In the genomic region with DNA sequence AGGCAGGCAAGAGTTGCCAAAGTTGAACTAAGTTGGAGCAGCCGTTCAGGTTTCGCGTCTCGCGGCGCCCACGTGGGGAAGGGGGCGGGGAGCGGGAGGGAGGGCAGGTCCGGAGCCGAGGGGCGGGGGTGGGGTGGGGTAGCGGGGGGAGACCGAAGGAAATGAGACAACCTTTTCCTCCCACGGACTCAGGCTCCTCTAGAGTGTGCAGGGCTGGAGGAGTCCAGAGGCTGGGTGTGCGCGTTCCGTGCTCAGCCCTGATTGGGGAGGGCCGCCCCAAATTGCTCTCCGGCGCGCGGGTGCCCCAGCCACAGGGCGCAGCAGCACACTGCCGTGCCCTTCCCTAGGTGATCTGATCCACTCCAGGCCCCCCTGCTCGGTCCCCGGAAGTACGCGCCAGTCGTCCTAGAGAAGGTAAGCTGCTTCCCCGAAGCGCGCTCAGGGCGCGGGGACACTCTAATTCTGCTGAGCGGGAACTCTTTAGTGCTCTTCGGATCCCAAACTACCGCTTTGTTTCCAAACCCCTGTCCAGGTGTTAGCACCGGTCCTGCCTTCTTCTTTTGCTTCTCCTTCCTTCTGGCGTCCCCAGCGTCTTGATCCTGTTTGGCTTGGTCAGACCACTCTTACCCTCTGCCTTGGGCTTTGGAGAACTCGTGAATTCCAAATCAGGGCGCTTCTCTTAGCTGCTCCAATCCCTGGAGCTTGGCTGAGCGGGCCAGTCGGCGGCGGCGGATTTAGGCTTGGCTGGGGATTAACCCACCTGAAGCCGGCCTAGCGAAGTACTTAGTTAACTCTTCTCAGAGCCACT, we compare ENCODE assay signal across 8 mouse cellular contexts. TPM values are rescaled to one million over a fixed set of nuclear protein-coding genes. Genes with fewer than 3 reads are reported as not detected.
DNase-seq lines count a peak whose midpoint lies in the region; ATAC-seq and TF ChIP-seq lines count a peak whose summit lies in the region.

No protein-coding gene starts in this region.

- no peaks in the 10 kb centered on the region for H3K9me3 ChIP-seq in intestine, postnatal 0 days (ENCODE audit: control insufficient read depth)

- ATAC-seq in frontal cortex, adult (ENCODE audit: low TSS enrichment): peak; percentile 53
- ATAC-seq in intestine, postnatal 0 days: peak; percentile 72
- ATAC-seq in monocyte, adult 5-6 weeks (replicated peaks; ENCODE audit: insufficient number of reproducible peaks, low FRiP score, low TSS enrichment, poor library complexity, severe bottlenecking): no peak

- no peaks in the 10 kb centered on the region for H3K27me3 ChIP-seq in intestine, postnatal 0 days (replicated peaks; ENCODE audit: control insufficient read depth, insufficient read depth, low read length)

- H3K4me1 ChIP-seq in intestine, postnatal 0 days (replicated peaks; ENCODE audit: control insufficient read depth, insufficient read depth, low read length): 0 out of 2 replicates have a peak, but pooled peaks cover 7% of the 10 kb centered on the region

- peak overlapping the region; percentile 65 for H3K27ac ChIP-seq in intestine, postnatal 0 days (ENCODE audit: low read depth, low read length)

- peak overlapping the region; percentile 73 for H3K9ac ChIP-seq in intestine, postnatal 0 days (ENCODE audit: low read depth, low read length)

- DNase-seq in frontal cortex, adult 2 months (ENCODE audit: extremely low spot score in 1 of 2, low spot score in 1 of 2): no peak
- peak; percentile 56 for DNase-seq in adrenal gland, postnatal 10 days
- DNase-seq in frontal cortex, postnatal 25 days (ENCODE audit: low spot score in 2 of 2): peak; percentile 13 to 15
- DNase-seq in lung, adult 18-20 months: peak; percentile 47 to 59
- DNase-seq in ovary, postnatal 36 days (ENCODE audit: low spot score): peak; percentile 33

- WGBS in intestine, postnatal 0 days: under 1% methylated on average over 41 of the region's 50 CpGs

- H3K4me3 ChIP-seq in intestine, postnatal 0 days (ENCODE audit: low read depth, low read length): peak overlapping the region; percentile 65

- no peaks in the 10 kb centered on the region for H3K36me3 ChIP-seq in intestine, postnatal 0 days (ENCODE audit: control insufficient read depth, insufficient read depth)

- TF ChIP-seq CTCF in intestine, postnatal 0 days (IDR thresholded peaks at IDR 0.05; ENCODE audit: low read depth): no peak

- peak overlapping the region; percentile 94 for H3K4me2 ChIP-seq in intestine, postnatal 0 days (replicated peaks; ENCODE audit: low read depth)

RNA-seq across cellular contexts. Expression of a gene that starts 0.8 kb away (rescaled TPM):
- polyA plus RNA-seq in frontal cortex, adult 2 months (2012; rRNA removed): 15.4 and 16.8 TPM in 2 replicates
- 10 to 100 TPM in 1 of 2 experiments, 1 to 10 TPM in 1; 7.4 to 11.4 TPM for total RNA-seq in adrenal gland, postnatal 10 days (2021)
- polyA plus RNA-seq in intestine, postnatal 0 days (2015; fragmentation: Nextera tagmentation; extraction: Ambion mirVana): 18.7 and 20.8 TPM in 2 replicates
- not detected in 3 replicates for total RNA-seq in monocyte, adult 5-6 weeks (2017)

Comparison
In these comparisons a context has a peak if more than half of its experiments do, and no peak if none do; other contexts are left out.
1. DNase-seq: peak in adrenal gland, postnatal 10 days (single experiment), frontal cortex, postnatal 25 days (2 of 2), lung, adult 18-20 months (2 of 2) and ovary, postnatal 36 days (single experiment); none in frontal cortex, adult 2 months (0 of 2).